Mouse (Mus musculus) hindlimb bud, embryonic 11.5 days (tissue): ENCODE data around the gene Zfp719.

ENCODE experiments used
- DNase-seq: peaks from one replicate; pipeline ENCODE4 v3.0.0-alpha.2; 2012; ENCODE audit warnings: low read depth, low spot score; ENCODE audit errors: extremely low spot score

The Zfp719 gene

DNA sequence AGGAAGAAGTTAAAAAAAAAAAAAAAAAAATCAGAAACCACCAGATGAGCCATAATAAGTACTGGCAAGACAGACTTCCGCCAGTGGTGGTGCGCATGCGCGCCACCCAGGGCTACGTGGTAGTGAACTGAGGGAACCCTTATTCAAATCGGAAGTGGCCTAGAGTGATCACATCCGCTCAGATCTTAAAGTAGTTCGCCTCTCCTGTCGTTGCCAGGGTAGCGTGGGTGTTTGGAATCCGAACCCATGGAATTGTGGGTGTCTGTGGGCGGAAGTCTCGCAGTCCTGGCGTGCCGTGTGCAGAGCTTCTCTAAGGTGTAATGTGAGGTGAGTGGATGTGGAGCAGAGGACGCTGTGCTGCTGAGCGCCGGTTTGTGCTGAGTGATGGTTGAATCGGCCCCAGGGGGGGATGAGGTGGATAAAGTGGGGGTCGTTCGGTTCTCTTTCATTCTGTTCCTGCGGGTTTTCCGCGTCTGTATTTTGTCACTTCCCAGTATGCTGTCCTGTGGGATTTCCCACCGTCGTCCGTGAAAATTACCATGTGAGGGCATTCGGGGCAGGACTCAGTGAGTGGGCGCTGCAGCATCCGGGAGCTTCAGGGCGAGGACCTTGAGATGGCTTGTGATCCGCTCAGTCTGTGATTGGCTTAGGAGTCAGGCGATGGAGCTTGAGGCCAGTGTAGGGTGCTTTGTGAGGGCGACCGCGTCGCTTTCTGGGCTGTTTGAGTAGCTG is at the start of gene Zfp719:
TSS of gene Zfp719 (plus strand) at position 171 of the 732 bp plus-strand sequence.
- peak; percentile 83 for DNase-seq

DNA sequence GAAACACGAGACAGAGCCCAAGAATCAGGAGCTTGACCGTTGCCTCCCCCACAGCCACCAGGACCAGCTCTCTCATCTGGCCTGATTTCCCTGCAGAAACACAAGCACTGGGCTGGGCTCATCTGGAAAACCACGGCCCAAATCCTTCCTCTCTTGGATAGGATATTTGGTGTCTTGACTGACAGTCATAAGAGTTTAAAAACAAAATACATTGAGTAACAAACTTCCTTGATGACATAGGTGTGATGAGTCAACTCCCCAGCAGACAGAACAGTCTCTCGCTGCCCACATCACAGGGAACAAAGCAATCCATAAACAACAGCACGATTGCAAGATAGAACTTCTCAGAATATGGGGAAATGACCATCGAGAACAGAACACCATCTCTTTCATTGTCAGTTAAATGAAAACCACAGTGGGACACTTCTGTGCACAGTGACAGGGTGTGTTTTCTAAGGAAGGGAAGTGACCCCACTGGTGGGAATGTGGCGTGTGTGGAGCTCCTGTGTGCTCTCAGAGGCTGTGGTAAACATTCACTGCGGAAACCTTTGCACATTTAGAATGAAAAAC is 49.1 kb upstream of the Zfp719 start:
- DNase-seq = no peak

DNA sequence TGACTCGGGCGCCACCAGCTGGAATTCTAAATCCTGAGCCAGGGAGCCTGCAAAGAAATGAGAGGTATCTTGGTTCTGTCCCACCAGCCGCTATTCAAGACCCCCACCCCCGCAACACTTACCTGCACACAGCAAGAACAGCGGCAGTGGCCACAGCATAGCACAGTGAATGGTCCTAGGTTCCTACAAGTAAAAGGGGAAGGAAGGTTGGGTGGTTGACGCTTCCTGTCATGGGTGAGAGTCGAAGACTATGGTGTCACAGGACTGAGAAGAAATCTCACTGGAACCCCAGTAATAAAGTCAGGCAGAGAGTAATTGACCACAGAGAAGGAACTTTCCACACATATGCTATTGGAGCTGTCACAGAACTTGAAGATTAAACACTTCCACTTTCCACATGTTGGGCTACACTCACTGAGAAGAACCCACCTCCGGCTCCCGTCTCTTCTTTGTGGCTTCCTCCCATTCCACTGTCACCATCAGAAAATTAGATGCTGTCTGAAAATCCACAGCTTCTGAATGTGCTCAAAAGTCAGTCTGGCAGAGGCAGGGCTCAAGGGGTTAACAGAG is 46.4 kb upstream of the Zfp719 start:
- DNase-seq = no peak

DNA sequence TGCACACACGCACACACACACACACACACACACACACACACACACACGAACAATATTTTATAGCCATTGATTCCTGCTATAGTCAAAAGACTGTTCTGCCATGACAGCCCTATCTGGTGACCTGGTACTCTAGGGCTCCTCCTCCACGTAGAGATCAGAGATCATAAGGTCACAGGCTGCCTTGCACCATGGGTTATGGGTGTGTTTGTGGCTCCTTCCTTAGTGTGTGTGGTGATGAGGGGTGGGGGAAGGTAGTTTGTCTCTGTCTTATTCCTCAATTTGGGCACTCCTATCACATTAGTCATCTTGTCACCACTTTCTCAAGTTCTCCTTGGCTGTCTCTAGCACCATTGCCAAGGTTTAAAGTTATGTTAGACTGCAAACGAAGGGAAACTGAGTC is 40.9 kb upstream of the Zfp719 start:
- no peak for DNase-seq

DNA sequence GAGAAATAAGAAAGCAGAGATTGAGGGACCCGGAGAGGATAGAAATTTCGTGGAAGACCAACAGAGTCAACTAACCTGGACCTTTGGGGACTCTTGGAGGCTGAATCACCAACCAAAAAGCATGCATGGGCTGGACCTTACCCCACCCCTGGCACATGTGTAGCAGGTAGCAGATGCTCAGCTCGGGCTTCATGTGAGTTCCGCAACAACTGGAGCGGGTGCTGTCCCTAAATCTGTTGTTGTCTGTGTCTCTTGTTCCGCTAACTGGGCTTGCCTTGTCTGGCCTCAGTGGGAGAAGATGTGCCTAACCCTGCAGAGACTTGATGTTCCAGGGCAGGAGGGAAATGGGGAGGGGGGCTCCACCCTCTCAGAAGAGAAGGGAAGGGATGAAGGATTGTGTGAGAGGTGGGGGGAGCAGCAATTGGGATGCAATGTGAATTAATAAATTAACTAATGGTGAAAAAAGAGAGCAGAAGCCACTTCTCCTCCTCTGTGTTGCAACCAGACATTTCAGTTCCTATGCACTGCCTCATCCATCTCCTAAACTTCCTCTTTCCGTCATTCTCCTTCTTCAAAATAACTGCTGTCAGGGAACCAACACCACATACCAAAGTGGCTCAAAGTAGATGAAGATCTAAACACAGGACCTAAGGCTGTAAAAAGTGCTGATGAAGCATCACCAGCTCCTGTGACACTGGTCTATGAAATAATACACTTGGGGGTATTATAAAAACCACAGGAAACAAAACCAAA is 35.0 kb upstream of the Zfp719 start, which contains the start of gene Cd33:
TSS of gene Cd33 (minus strand) at position 204 of the 753 bp plus-strand sequence.
- no peak for DNase-seq

DNA sequence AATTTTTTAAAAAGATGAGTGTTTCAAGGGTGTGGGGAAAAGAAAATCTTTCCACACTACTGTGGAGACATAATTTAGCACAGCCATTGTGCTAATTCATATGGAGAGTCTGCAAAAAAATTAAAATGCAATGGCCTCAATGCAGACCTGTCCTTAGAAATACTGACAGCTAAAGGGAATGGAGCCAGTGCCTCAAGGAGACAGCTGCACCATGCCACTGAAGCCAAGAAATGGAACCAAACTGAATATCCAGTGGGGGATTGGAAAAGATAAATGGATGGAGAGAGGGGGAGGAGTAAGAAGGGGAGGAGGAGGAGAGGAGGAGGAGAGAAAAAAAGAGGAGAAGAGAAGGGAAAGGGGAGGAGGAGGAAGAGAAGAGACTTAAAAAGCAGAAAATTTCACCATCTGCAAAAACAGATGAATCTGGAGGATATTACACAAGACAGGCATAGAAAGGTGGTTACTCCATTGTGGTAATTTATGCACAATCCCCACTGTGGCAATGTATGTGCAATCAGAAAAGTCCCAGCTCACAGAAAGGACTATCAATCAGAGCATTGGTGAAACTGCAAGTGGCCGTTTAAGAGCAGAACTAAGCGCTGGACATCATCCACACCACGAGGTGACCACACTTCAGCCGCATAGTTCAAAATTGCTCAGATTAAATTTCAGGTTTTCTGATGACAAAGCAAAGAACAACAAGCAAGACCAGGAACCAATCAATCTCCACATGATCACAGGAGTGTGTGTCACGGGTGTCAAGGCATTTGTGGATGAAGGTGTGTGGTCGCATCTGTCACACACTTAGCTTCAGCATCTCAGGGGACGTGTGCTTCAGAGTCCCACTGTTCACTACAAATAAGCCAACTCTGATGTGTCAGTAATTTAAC is 33.5 kb upstream of the Zfp719 start:
- no peak for DNase-seq

DNA sequence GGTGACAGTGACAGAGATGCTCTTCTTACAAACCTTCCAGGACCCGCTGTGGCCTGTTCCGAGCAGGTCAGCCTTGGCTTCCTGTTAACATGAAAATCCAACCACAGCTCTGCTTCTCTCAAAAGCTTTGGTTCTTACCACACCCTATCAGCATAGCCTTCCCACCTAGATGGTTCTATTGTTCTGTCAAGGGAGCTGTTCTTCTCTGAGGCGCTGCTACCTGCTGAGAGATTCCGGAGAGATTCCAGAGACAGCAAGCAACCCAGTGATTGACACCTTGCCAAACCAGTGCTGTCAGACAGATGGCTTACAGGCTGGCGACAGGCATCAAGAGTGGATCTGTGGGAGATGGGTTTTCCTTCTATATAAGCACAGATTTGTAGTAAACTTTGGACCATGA is 31.7 kb upstream of the Zfp719 start:
- no peak for DNase-seq

DNA sequence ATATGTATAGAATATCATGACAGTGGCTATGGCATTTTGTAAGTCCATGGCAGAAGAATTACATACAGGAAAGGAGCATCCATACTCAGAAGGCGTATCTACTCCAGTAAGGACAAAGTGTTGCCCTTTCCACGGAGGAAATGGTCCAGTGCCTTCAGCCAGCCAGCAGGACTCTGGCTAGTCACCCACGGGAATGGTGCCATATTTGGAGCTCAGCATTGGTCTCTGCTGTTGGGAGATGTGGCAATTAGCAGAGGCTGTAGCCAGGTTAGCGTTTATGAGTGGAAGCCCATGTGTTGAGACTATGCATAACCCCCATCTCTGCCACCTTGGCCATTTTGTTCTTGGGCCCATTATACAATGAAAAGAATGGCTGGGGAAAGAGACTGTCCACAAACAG is 31.2 kb upstream of the Zfp719 start:
- DNase-seq = no peak

DNA sequence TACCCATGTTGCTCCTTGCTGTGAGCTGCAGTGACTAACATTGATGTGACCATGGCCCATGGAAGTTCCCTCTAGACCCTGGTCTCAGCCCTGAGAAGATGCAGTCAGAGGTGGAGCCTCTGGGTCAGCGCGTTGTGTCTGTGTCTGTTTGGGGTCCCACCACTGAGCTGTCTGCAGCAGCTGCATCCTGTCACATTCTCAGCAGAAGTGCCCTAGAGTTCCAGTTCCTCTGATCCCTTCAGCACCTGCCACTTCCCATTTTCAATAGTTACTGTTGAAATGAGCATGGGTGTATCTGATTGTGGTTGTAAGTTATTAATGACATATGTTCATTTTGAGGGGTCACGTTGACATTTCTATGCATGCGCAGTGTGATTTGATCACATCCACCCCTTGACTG is 26.3 kb upstream of the Zfp719 start:
- no peak for DNase-seq

DNA sequence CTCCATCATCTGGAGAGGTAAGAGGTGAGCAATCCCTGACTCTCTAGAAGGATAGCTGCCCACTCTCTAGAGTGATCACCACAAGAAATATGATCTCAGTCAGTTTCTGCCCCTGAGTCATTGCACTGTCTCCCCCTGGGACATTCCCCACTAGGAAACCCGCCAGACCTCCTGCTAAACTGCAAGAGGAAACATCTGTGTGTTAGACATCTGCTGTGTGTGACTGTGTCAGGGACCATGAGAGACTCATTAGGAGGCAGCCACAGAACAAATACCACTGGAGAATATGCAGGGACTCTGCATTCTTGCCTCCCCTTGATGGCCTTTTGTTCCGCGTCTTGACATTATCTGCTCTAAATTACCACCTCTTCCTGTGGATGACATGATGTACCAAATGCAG is 24.9 kb upstream of the Zfp719 start:
- DNase-seq = no peak

DNA sequence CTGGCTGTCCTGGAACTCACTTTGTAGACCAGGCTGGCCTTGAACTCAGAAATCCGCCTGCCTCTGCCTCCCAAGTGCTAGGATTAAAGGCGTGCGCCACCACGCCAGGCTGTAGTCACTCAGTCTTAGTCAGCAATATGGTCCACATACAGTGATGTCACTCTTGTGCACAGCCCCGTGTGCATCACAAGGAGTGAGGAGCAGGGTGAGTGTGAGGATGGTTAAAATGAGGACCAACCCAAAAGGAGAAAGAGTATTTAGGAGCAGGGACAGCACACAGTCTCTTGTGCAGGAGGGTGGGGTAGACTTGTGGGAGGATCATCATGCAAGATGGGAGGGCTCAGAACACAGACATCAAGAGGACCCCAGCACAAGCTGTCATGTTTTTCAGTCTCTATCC is 24.1 kb upstream of the Zfp719 start:
- no peak for DNase-seq

DNA sequence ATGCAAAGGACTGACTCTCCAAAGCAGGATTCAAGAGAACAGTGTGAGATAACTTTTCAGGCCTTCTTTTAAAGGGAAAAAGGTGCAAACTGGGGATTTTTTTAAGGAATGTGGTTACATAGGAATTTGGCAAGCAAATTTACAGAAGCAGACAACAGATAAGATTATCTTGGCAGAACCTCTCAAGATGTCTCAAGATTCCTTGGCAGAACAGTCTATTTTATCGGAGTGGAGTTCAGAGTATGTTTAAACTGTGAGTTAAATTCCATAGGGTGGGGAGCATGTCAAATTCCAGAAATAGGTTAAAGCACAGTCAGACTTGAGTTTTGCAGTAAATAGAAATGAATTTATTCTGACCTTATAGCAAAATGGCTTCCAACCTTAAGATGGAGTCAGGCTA is 22.5 kb upstream of the Zfp719 start:
- DNase-seq = no peak

DNA sequence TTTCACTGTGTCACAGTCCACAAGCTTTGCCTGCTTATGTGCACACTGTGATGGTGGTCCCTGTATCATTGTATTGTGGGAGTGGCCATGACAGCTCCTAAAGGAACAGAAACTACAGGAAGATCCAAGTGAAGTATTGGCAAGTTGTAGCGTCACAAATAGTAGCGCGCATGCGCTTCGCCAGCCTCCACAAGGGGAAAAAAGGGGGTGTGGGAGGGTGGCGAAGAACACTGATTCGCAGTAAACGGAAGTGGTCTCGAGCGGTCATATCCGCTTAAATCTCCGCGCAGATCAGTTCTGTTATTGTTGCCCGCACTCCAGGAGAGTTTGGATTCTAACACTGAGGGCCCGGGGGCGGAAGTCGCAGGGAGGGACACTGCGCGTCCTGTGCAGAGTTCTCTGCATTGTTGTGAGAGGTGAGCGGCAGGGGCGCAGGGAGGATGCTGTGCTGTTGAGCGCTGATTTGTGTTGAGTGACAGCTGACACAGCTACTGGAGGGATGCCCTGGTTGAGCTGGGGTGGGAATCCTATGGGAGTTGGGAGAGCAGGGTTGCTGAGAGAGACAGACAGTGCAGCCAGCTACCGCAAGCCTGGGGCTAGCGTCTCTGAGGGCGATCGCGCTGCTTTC is 17.3 kb upstream of the Zfp719 start, which contains the start of gene Zfp658:
TSS of gene Zfp658 (plus strand) at position 251 of the 628 bp plus-strand sequence.
- DNase-seq = peak; percentile 81

DNA sequence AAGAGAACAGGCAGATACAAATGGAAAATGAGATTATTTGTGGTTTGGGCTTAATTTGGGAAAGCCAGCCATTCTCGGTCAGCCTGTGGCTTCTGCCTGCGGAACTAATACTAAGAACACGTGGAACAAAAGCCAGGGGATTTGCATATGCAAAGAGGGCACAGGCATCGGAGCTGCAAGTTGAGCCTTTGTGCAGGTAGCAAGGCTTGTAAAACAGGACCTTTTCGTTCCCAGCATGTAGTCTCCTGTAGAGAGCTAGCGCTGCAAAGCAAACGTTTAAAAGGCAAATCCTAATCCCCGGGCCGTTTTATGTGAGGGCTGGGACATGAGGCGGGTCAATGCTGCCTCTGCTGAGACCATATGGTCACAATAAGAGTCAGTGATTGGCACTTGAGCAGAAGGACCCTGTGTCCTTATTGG is 16.7 kb upstream of the Zfp719 start:
- DNase-seq = peak; percentile 18

DNA sequence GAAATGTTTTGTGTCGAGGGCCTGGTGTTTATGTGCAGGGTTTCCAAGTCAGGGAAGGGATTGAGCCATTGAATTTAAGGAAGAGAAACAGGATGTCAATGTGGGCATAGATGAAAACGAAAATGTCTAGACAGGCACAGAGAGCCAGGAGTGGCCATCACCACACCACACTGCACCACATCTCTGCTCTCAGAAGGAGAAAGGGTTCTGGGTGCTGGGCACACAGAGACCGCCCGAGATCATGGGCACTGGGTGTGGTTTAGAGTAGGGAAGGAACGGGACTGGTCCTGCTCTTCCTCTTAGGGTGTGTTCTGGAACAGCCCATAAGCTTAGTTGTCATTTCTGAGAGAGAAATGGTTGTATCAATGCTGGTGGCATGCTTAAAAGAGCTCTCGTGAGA is 16.1 kb upstream of the Zfp719 start:
- no peak for DNase-seq

DNA sequence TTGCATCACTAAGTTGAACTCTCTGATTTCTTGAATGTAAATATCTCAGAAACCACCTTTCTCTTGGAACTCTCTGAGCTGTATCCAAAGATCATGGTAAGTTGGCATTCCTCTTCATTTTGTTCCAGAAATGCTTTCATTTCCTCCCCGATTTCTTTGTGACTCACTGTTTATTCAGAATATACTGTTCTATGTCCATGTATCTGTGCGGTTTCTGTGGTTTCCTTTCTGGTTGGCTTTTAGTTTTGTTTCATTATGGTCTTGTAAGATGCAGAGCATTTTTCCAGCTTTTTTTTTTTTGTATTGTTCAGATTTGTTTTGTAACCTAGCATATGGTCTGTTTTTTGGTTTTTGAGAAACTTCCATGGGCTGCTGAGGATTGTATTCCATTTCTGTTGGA is 8.2 kb upstream of the Zfp719 start:
- DNase-seq = no peak

DNA sequence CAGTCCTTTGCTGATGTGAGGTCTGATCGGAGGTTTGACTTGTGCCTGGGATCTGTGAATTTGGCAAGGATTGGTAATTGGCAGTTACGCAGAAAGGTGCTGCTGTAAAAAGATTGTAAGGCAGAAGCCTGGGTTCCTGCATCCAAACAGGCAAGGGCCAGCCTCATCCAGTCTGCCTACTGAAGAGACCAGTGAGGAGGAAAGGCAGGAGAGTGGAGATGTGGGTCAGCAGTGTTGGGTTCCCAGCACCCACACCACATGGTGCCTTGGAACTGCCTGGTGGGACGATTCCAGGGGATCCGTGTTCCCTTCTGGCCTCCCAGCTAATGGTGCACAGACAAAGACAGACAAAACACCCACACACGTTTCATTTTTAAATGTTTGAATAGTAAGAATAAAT is 1.1 kb downstream of the Zfp719 start:
- no peak for DNase-seq

DNA sequence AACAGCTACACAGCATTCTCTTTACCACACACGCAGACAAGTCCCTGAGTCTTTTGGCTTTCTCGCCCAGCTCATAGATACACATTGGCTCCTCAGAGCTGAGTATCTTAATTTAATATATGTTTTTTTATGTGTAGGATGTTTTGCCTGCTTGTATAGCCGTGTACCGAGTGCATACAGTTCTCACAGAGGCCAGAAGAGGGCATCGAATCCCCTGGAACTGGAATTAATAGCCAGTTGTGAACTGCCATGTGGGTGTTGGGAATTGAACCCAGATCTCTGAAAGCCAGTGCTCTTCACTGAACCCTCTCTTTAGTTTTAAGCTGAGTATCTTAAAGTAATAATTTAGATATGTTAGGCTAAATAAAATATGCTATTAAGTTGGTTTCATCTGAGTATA is 5.4 kb downstream of the Zfp719 start:
- no peak for DNase-seq

DNA sequence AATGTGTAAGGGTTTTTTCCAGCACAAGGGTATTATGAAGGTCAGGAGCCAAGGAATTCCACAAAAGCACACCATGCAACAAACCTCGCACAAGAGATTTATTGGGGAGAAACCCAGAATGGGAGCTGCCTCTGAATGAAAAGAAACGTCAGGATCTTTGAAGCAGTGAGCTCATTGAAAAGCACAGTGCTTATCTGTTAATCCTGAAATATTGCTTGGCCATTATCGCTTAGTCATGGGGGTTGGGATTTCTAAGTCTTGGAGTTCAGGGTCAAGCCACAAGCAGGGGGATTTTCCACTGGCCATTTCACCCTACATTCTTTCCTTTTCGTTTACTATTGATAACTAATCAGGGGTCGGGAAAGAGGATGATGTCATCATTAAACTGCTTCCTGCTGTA is 22.5 kb downstream of the Zfp719 start:
- no peak for DNase-seq
